Mouse (Mus musculus) MEL (cell line): ENCODE data around the gene Tnf. TPM values are rescaled to one million over a fixed set of nuclear protein-coding genes. Genes with fewer than 3 reads are reported as not detected.

Experiments
- DNase-seq: peaks from one replicate; pipeline ENCODE4 v3.0.0; 2011; ENCODE audit warnings: low read depth, low spot score
- H3K27ac ChIP-seq: 2 replicates; pipeline ENCODE4 v1.5.1; 2012; ENCODE audit warnings: low read depth, mild to moderate bottlenecking, control low read depth, low read length, moderate library complexity; ENCODE audit not compliant: control insufficient read depth
- H3K27me3 ChIP-seq, 2 experiments: fragments of 150-350 bp in 1 of 2; sonication (generic) in 1 of 2; 2 replicates each; pipeline ENCODE4 v1.6.1; 2012; ENCODE audit warnings: low read length in 2 of 2, mild to moderate bottlenecking in 2 of 2, improper control_type of control experiment in 1 of 2, moderate library complexity in 1 of 2; ENCODE audit not compliant: insufficient read depth in 2 of 2, control insufficient read depth in 1 of 2
- H3K36me3 ChIP-seq, 2 experiments: 2 replicates each; pipeline ENCODE4 v1.6.1; 2012 to 2014; ENCODE audit warnings: low read length in 2 of 2, improper control_type of control experiment in 1 of 2, inconsistent platforms in 1 of 2, mild to moderate bottlenecking in 1 of 2; ENCODE audit not compliant: insufficient read depth in 2 of 2, control insufficient read depth in 1 of 2
- H3K4me1 ChIP-seq, 2 experiments: fragments of 150-350 bp in 1 of 2; sonication (generic) in 1 of 2; 2 replicates each; pipeline ENCODE4 v1.6.1; 2012; ENCODE audit warnings: low read length in 2 of 2, improper control_type of control experiment in 1 of 2, mild to moderate bottlenecking in 1 of 2; ENCODE audit not compliant: insufficient read depth in 2 of 2, control insufficient read depth in 1 of 2
- H3K4me3 ChIP-seq, 2 experiments: fragments of 150-350 bp in 1 of 2; sonication (generic) in 1 of 2; 2 replicates each; pipeline ENCODE4 v1.5.1; 2012; ENCODE audit warnings: low read depth in 2 of 2, low read length in 2 of 2, mild to moderate bottlenecking in 2 of 2, moderate library complexity in 2 of 2, control low read depth in 1 of 2, improper control_type of control experiment in 1 of 2; ENCODE audit not compliant: control insufficient read depth in 1 of 2, insufficient read depth in 1 of 2
- H3K79me2 ChIP-seq: 2 replicates; pipeline ENCODE4 v1.6.1; 2012; ENCODE audit warnings: mild to moderate bottlenecking, low read length, moderate library complexity; ENCODE audit not compliant: control insufficient read depth, poor library complexity, insufficient read depth
- H3K9ac ChIP-seq: 2 replicates; pipeline ENCODE4 v1.6.1; 2012; ENCODE audit warnings: low read depth, mild to moderate bottlenecking, control low read depth, low read length, moderate library complexity; ENCODE audit not compliant: control insufficient read depth, poor library complexity, severe bottlenecking
- H3K9me3 ChIP-seq: fragments of 150-350 bp; sonication (generic); replicated peaks from 2 replicates; pipeline ENCODE4 v1.6.1; 2012; ENCODE audit warnings: mild to moderate bottlenecking, low read length, improper control_type of control experiment, moderate library complexity; ENCODE audit not compliant: insufficient read depth
- GABPA ChIP-seq: IDR thresholded peaks from 2 replicates; pipeline ENCODE4 v1.6.1; 2012; ENCODE audit warnings: low read depth, mild to moderate bottlenecking, inconsistent platforms, low read length, improper control_type of control experiment, moderate library complexity
- GATA1 ChIP-seq: IDR thresholded peaks from 2 replicates; pipeline ENCODE4 v1.6.1; 2011; ENCODE audit warnings: low read depth, low read length, improper control_type of control experiment
- KAT2A ChIP-seq: conservative IDR thresholded peaks from 2 replicates; pipeline ENCODE4 v1.6.1; 2012; ENCODE audit warnings: low read depth, low read length, improper control_type of control experiment, inconsistent platforms
- MAX ChIP-seq: IDR thresholded peaks from 2 replicates; pipeline ENCODE4 v1.6.1; 2011; ENCODE audit warnings: low read length, improper control_type of control experiment
- NRF1 ChIP-seq: IDR thresholded peaks from 2 replicates; pipeline ENCODE4 v1.6.1; 2014; ENCODE audit warnings: low read depth, mild to moderate bottlenecking, inconsistent platforms, low read length, improper control_type of control experiment, moderate library complexity; ENCODE audit not compliant: poor library complexity, insufficient read depth, severe bottlenecking
- SIN3A ChIP-seq: IDR thresholded peaks from 2 replicates; pipeline ENCODE4 v1.6.1; 2012; ENCODE audit warnings: low read length, improper control_type of control experiment, inconsistent platforms
- TAL1 ChIP-seq: IDR thresholded peaks from 2 replicates; pipeline ENCODE4 v1.6.1; 2012; ENCODE audit warnings: mild to moderate bottlenecking, inconsistent platforms, low read length, moderate library complexity, mixed read lengths
- TBP ChIP-seq: IDR thresholded peaks from 2 replicates; pipeline ENCODE4 v1.8.0; 2011; ENCODE audit warnings: low read depth, low read length, improper control_type of control experiment
- TCF12 ChIP-seq: IDR thresholded peaks from 2 replicates; pipeline ENCODE4 v1.6.1; 2014; ENCODE audit warnings: low read depth, mild to moderate bottlenecking, inconsistent platforms, low read length, improper control_type of control experiment, moderate library complexity
- ZMIZ1 ChIP-seq: IDR thresholded peaks from 2 replicates; pipeline ENCODE4 v1.6.1; 2012; ENCODE audit warnings: low read depth, mild to moderate bottlenecking, inconsistent platforms, low read length, improper control_type of control experiment, moderate library complexity
- polyA plus RNA-seq, 2 experiments: library from polyadenylated mRNA; stranded (reverse) in 1 of 2; unstranded in 1 of 2; fragments of >175 nt in 1 of 2; fragments of >200 nt in 1 of 2; gene quantifications; 2 replicates each; pipeline versions ENCODE4 v1.2.1 to v1.2.4; 2012; ENCODE audit warnings: low replicate concordance in 2 of 2, low read depth in 1 of 2; ENCODE audit not compliant: insufficient read length in 2 of 2, insufficient read depth in 1 of 2, missing spikeins in 1 of 2
- total RNA-seq: library from RNA; depleted of rRNA; stranded (reverse); fragments of 300-350 nt; gene quantifications from 2 replicates; pipeline ENCODE4 v1.2.3, GENCODE M21; 2012

The Tnf gene
- total and polyA plus RNA-seq, 3 experiments, result 1.2 to 2.0 TPM; not detected in 1

DNA sequence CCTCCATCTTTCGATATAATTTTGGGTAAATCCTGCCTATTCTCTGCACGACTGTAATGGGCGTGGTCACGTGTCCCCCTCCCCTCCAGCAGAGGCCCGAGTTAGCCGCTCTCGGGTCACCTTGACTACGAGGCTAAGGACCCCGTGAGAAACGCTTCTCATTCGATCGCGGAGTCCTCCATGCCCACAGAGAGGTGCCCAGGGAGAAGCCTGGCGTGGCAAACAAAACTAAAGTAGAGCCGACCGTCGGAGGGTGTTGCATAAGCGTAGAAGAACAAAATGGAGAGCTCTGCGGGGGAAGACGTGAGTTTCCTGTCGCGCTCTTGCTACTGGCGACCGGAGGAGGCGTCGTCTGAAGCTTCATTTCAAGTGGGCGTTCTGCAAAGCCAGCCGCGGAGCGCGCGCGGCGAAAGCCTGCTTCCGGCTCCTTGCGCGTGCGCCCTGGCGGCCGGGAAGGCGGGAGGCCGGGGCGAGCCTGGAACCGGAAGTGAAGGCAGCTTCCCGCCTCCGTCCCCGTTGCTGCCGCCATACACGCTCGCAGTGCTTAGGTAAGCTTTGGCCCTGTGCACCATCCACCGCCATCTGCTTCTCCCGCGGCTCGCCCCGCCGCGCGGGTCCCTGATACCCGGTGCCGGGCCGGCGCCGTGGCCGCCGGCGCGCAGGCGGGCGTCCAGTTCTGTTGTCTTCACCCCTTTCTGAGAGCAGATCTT, 39.7 kb upstream of the Tnf start, which contains the start of gene Ddx39b (continued):
- TF ChIP-seq GABPA, result no peak
- peak; percentile 63 for TF ChIP-seq TCF12
- TF ChIP-seq KAT2A, result peak; percentile 77

DNA sequence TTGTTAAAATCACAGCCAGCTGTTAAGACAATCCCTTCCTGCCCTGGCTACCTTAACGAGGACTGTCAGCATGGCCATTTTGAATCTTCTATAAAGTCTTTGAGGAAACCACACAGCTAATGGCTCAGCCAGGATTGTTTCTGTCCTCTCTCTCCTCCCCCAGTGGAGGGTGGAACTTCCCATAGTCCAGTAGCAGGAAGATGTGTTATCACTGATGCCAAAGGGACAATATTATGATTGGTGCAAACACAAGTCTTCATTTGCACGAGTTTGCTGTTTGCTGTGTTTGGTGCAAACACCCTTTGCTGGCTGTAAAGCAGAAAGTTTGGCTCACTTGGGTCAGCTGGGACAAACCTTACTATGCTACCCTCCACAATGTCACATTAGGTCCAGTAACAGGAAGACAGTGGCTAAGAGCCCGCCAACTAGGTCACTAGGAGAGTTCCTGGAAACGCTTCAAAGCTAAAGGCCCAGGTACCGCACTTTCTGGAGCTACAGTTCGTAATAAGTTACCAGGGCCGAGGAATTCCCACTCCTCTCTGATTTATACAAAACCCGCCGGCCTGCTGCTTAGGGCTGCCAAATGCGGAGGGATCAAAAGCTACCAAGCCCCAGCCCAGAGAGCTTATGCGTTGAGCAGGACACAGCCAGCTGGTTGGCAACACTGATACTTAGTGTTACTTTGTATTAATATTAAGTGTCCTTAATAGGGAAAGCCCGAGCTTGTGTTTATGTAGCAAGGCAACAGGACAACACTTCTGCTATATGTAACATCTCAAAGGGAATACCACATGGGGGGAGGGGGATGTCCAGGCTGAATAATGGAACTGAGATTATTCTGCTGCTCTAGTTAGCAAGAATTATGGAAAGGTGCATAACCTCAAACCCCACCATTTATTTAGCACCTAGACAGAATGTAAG, 38.8 kb upstream of the Tnf start:
- H3K9me3 ChIP-seq, result no peaks in the 10 kb centered on the region
- no peaks in the 10 kb centered on the region for H3K27me3 ChIP-seq
- H3K27ac ChIP-seq, result peak overlapping the region; percentile 98
- H3K4me3 ChIP-seq, result peak overlapping the region; percentile 50 to 54
- DNase-seq, result peak; percentile 56
- peak overlapping the region; percentile 93 for H3K9ac ChIP-seq
- peaks cover 12 to 31% of the 10 kb centered on the region in 2 experiments for H3K36me3 ChIP-seq
- H3K79me2 ChIP-seq, result peaks cover 41% of the 10 kb centered on the region
- TF ChIP-seq SIN3A (peak; percentile 17; the same call in 1 of the 2 replicates), GATA1 (peak; percentile 52), GABPA (no peak), TAL1 (no peak), NRF1 (no peak), TBP (0 out of 2 replicates have a peak, but pooled peaks have one; percentile 16), MAX (0 out of 2 replicates have a peak, but pooled peaks have one; percentile 23)
- peaks cover 5 to 28% of the 10 kb centered on the region in 2 experiments; a peak in 3 of 4 replicates for H3K4me1 ChIP-seq

DNA sequence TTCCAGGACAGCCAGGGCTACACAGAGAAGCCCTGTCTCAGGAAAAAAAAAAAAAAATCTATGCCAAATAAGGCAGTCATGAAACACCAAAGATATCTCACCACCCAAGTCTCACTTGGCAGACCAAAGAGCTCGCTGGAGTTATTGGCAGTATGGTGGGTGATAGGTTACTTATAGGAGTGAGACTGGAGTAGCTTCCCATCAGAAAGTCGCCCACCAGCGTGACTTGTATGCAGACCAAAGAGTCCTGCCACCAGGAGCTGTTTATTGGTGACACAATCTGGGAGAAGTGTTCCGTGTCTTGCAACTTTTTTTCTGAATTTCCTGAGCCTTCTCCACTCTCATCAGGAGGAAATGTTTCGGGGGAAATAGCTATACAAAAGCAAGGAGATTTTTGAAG, 37.9 kb upstream of the Tnf start:
- H3K9me3 ChIP-seq, result no peaks in the 10 kb centered on the region
- H3K27me3 ChIP-seq, result no peaks in the 10 kb centered on the region
- DNase-seq, result no peak
- H3K9ac ChIP-seq, result no peak overlapping the region
- H3K4me1 ChIP-seq, result peaks cover 5 to 24% of the 10 kb centered on the region in 2 experiments; a peak in 3 of 4 replicates
- H3K4me3 ChIP-seq, result no peak overlapping the region
- no peak overlapping the region for H3K27ac ChIP-seq
- H3K36me3 ChIP-seq, result peaks cover 7 to 22% of the 10 kb centered on the region in 2 experiments; a peak in 3 of 4 replicates
- H3K79me2 ChIP-seq, result peaks cover 37% of the 10 kb centered on the region
- TF ChIP-seq MAX (no peak), ZMIZ1 (no peak)
- TF ChIP-seq, all 39 proteins: peak for 0
